Mouse (Mus musculus) erythroblast, embryonic 14.5 days (primary cell): ENCODE measurements at regions not wholly inside any gene's neighbourhood (a gene's known extent, or its start where the extent isn't known, plus 50 kb on each side); places are given as distances from the start of the nearest gene placed in this dataset.

Experiments
- GATA1 ChIP-seq: IDR thresholded peaks from 2 replicates; pipeline ENCODE4 v1.6.1; 2012; ENCODE audit warnings: low read length, inconsistent platforms, mixed read lengths
- TAL1 ChIP-seq: IDR thresholded peaks from 3 replicates; pipeline ENCODE4 v1.6.1; 2012; ENCODE audit warnings: low read length, inconsistent platforms, mixed read lengths

DNA sequence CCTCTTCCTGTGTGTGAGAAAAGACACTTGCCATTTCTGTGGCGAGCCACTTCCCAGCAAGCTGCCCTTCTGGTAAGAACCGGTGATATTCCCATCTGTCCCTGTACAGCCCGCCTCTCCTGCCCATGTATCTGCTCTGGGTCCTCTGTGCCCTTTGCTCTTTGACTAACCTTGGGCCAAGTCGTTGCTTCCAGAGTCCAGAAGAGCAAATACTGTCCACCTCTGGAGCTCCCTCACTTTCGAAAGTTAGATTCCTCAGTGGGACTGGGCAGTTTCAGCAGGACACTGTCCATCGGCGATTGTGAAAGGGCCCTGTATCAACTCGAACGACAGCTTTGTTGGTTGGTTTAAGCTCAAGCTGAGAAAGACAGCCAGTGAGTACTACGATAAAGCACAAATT is 246.6 kb downstream of the Cdh26 start:
- TF ChIP-seq GATA1 (no peak), TAL1 (no peak)
